Mouse (Mus musculus) MEL (cell line): Measurements from ENCODE around the gene Ctns.

Experiments
- BHLHE40 ChIP-seq: IDR thresholded peaks from 2 replicates; pipeline ENCODE4 v1.6.1; 2012; ENCODE audit warnings: low read depth, mild to moderate bottlenecking, inconsistent platforms, low read length, improper control_type of control experiment, borderline replicate concordance
- CHD1 ChIP-seq: IDR thresholded peaks from 2 replicates; pipeline ENCODE4 v1.6.1; 2012; ENCODE audit warnings: low read depth, mild to moderate bottlenecking, inconsistent platforms, low read length, improper control_type of control experiment
- CTCF ChIP-seq, 3 experiments: IDR thresholded peaks in 2 of 3; conservative IDR thresholded peaks in 1 of 3; 2 replicates each; pipeline ENCODE4 v1.5.1; 2011 to 2012; ENCODE audit warnings: low read length in 3 of 3, low read depth in 2 of 3, mild to moderate bottlenecking in 2 of 3, improper control_type of control experiment in 1 of 3, inconsistent platforms in 1 of 3, mixed read lengths in 1 of 3, moderate library complexity in 1 of 3; ENCODE audit not compliant: control insufficient read depth in 1 of 3, insufficient read depth in 1 of 3, poor library complexity in 1 of 3, severe bottlenecking in 1 of 3
- EP300 ChIP-seq, 2 experiments: IDR thresholded peaks; 2 replicates each; pipeline ENCODE4 v1.6.1; 2011; ENCODE audit warnings: improper control_type of control experiment in 2 of 2, low read length in 2 of 2, low read depth in 1 of 2, mild to moderate bottlenecking in 1 of 2
- GATA1 ChIP-seq: IDR thresholded peaks from 2 replicates; pipeline ENCODE4 v1.6.1; 2011; ENCODE audit warnings: low read depth, low read length, improper control_type of control experiment
- MAX ChIP-seq: IDR thresholded peaks from 2 replicates; pipeline ENCODE4 v1.6.1; 2011; ENCODE audit warnings: low read length, improper control_type of control experiment
- MYC ChIP-seq: IDR thresholded peaks from 2 replicates; pipeline ENCODE4 v1.6.1; 2011; ENCODE audit warnings: low read depth, mild to moderate bottlenecking, low read length, improper control_type of control experiment, moderate library complexity
- POLR2A ChIP-seq, 2 experiments: IDR thresholded peaks; 2 replicates each; pipeline ENCODE4 v1.6.1; 2011 to 2012; ENCODE audit warnings: low read length in 2 of 2, mild to moderate bottlenecking in 2 of 2, control low read depth in 1 of 2, improper control_type of control experiment in 1 of 2, low read depth in 1 of 2, moderate library complexity in 1 of 2; ENCODE audit not compliant: control insufficient read depth in 1 of 2, insufficient read depth in 1 of 2, poor library complexity in 1 of 2
- TCF12 ChIP-seq: IDR thresholded peaks from 2 replicates; pipeline ENCODE4 v1.6.1; 2014; ENCODE audit warnings: low read depth, mild to moderate bottlenecking, inconsistent platforms, low read length, improper control_type of control experiment, moderate library complexity
- ZNF384 ChIP-seq: IDR thresholded peaks from 2 replicates; pipeline ENCODE4 v1.6.1; 2012; ENCODE audit warnings: low read depth, mild to moderate bottlenecking, inconsistent platforms, low read length, improper control_type of control experiment

DNA sequence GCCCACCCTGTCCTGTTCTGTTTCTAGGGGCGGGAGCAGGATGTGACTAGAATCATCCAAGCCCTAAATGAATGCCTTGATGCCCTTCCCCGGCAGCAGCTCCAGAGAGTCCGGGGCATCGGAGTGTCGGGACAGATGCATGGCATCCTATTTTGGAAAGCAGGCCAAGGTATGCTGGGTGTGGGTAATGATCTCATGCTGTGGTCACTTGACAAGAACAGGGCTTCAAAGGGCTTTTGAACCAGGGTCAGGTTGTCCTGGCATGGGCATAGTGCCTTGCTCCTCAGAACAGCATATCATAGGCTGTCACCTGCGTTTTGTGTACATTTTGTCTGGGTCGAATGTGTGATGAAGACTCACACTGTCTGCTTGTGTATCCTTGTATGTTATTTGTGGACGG is 5.1 kb upstream of the Ctns start:
- TF ChIP-seq MYC, result no peak
- no peak for TF ChIP-seq CTCF (IDR thresholded peaks at IDR 0.05 in 2 of 3, conservative IDR thresholded peaks at IDR 0.05 in 1 of 3; ENCODE audit: control insufficient read depth in 1 of 3, insufficient read depth in 1 of 3, low read depth in 2 of 3, low read length in 3 of 3, poor library complexity in 1 of 3, severe bottlenecking in 1 of 3)
- no peak for TF ChIP-seq TCF12
- TF ChIP-seq CHD1, result no peak
- TF ChIP-seq EP300 (IDR thresholded peaks at IDR 0.05; ENCODE audit: low read depth in 1 of 2, low read length in 2 of 2), result no peak
- TF ChIP-seq ZNF384, result no peak
- no peak for TF ChIP-seq GATA1
- no peak for TF ChIP-seq BHLHE40
- no peak for TF ChIP-seq MAX
- TF ChIP-seq POLR2A (IDR thresholded peaks at IDR 0.05; ENCODE audit: control insufficient read depth in 1 of 2, insufficient read depth in 1 of 2, low read depth in 1 of 2, low read length in 2 of 2, poor library complexity in 1 of 2), result no peak
